Mouse (Mus musculus): ENCODE results near the gene Pex10. TPM values are rescaled to one million over a fixed set of nuclear protein-coding genes. Genes with fewer than 3 reads are reported as not detected.

The Pex10 gene
- polyA plus RNA-seq, 1 experiment from 2014 or later, result 18.0 TPM

GRCm38 (mm10) chr4:155034787-155035186 is 32.0 kb upstream of the Pex10 start:
- Histone ChIP-seq H3K9ac (no peak overlapping the region), H3K4me3 (no peak overlapping the region), H3K4me2 (replicated peaks) (no peak overlapping the region), H3K27ac (no peak overlapping the region), H3K9me3 (replicated peaks) (no peaks in the 10 kb centered on the region), H3K36me3 (no peaks in the 10 kb centered on the region), H3K27me3 (peaks cover 36% of the 10 kb centered on the region), H3K4me1 (peaks cover 46% of the 10 kb centered on the region)
- no peak for ATAC-seq (ENCODE audit: low FRiP score)
- 62% methylated on average over 13 of the region's 13 CpGs for WGBS

GRCm38 (mm10) chr4:155040197-155040596 is 26.6 kb upstream of the Pex10 start:
- ATAC-seq (ENCODE audit: low FRiP score), result peak; percentile 29
- no peak overlapping the region for H3K4me3 ChIP-seq
- whole genome bisulfite sequencing, result 28% methylated on average over 9 of the region's 9 CpGs
- peaks cover 36% of the 10 kb centered on the region for H3K4me1 ChIP-seq
- H3K27me3 ChIP-seq, result peaks cover 63% of the 10 kb centered on the region
- peak overlapping the region; percentile 71 for H3K27ac ChIP-seq
- H3K9ac ChIP-seq, result peak overlapping the region; percentile 39
- H3K36me3 ChIP-seq, result no peaks in the 10 kb centered on the region
- H3K9me3 ChIP-seq (replicated peaks), result no peaks in the 10 kb centered on the region
- peak overlapping the region; percentile 24 for H3K4me2 ChIP-seq (replicated peaks)

- Histone ChIP-seq H3K27me3 (peaks cover 67% of the 10 kb centered on the region), H3K27ac (peak overlapping the region; percentile 71; the same call in 1 of the 2 replicates)
- WGBS, result 56% methylated on average over 6 of the region's 6 CpGs
Observed at GRCm38 (mm10) chr4:155040696-155041095, 26.1 kb upstream of the Pex10 start.

GRCm38 (mm10) chr4:155042606-155043288 is 24.1 kb upstream of the Pex10 start:
- Histone ChIP-seq H3K4me1 (peaks cover 35% of the 10 kb centered on the region), H3K36me3 (no peaks in the 10 kb centered on the region), H3K9ac (peak overlapping the region; percentile 63), H3K4me3 (peak overlapping the region; percentile 45), H3K27me3 (peaks cover 59% of the 10 kb centered on the region), H3K9me3 (replicated peaks) (no peaks in the 10 kb centered on the region), H3K27ac (no peak overlapping the region), H3K4me2 (replicated peaks) (peak overlapping the region; percentile 80)
- ATAC-seq (ENCODE audit: low FRiP score), result no peak
- WGBS, result 1% methylated on average over 64 of the region's 65 CpGs

More at GRCm38 (mm10) chr4:155040696-155041095, 26.1 kb upstream of the Pex10 start:
- H3K4me3 ChIP-seq, result no peak overlapping the region
- ATAC-seq (ENCODE audit: low FRiP score), result no peak
- H3K9me3 ChIP-seq (replicated peaks), result no peaks in the 10 kb centered on the region
- H3K4me2 ChIP-seq (replicated peaks), result peak overlapping the region; percentile 24; the same call in 1 of the 2 replicates
- H3K36me3 ChIP-seq, result no peaks in the 10 kb centered on the region
- H3K9ac ChIP-seq, result 0 out of 2 replicates have a peak overlapping the region, but pooled peaks have one; percentile 39
- peaks cover 35% of the 10 kb centered on the region for H3K4me1 ChIP-seq

DNA sequence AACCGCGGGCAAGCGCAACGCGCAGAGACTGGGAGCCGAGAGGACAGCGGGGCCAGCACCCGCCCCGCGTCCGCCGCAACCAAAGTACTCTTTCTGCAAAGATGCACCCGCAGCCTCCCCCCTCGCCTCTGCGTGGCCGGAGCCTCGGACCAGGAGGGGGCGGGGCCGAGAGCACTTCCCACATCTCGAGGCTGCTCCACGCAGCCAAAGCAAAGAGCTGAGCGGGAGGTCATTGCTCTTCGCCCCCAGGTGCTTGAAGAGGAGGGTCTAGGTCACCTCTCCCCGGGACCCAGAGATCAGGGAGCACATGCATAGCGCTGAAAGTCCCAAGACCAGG is 23.6 kb upstream of the Pex10 start:
- Histone ChIP-seq H3K4me2 (replicated peaks) (peak overlapping the region; percentile 80), H3K4me1 (peaks cover 35% of the 10 kb centered on the region), H3K27ac (no peak overlapping the region), H3K9ac (peak overlapping the region; percentile 63), H3K27me3 (peaks cover 63% of the 10 kb centered on the region), H3K4me3 (peak overlapping the region; percentile 45), H3K36me3 (no peaks in the 10 kb centered on the region), H3K9me3 (replicated peaks) (no peaks in the 10 kb centered on the region)
- no peak for ATAC-seq (ENCODE audit: low FRiP score)
- 1% methylated on average over 24 of the region's 25 CpGs for WGBS

GRCm38 (mm10) chr4:155046636-155047035 is 20.2 kb upstream of the Pex10 start:
- Histone ChIP-seq H3K4me3 (no peak overlapping the region), H3K36me3 (no peaks in the 10 kb centered on the region), H3K27me3 (peaks cover 49% of the 10 kb centered on the region), H3K4me1 (peaks cover 16% of the 10 kb centered on the region), H3K9me3 (replicated peaks) (no peaks in the 10 kb centered on the region), H3K27ac (no peak overlapping the region), H3K9ac (no peak overlapping the region), H3K4me2 (replicated peaks) (no peak overlapping the region)
- 80% methylated on average over 14 of the region's 14 CpGs for WGBS
- no peak for ATAC-seq (ENCODE audit: low FRiP score)

DNA sequence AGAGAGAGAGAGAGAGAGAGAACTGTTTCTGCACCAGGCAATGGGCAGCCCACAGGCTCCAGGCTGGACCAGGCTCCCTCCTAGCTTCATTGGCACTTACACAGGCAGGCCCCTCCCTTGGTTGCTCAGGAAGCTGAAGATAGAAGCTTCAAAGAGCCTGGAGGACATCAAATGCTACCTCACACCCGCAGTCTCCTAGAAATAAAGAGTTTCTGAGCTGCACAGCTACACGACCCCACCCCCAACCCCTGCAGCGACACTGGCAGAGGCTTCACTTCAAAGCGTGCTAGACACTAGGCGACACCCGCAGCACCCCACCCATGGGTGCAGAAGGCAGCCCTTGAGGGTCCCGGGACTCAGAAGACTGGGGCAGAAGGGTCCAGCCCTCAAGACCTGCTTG is 16.7 kb upstream of the Pex10 start:
- no peaks in the 10 kb centered on the region for H3K9me3 ChIP-seq (replicated peaks)
- WGBS, result 80% methylated on average over 7 of the region's 7 CpGs
- no peak overlapping the region for H3K4me2 ChIP-seq (replicated peaks)
- H3K27me3 ChIP-seq, result peaks cover 19% of the 10 kb centered on the region
- no peak overlapping the region for H3K9ac ChIP-seq
- peaks cover 7% of the 10 kb centered on the region for H3K4me1 ChIP-seq
- H3K36me3 ChIP-seq, result no peaks in the 10 kb centered on the region
- no peak overlapping the region for H3K4me3 ChIP-seq
- H3K27ac ChIP-seq, result no peak overlapping the region
- no peak for ATAC-seq (ENCODE audit: low FRiP score)

- no peak within 1 kb of the TSS for H3K27ac ChIP-seq
- H3K4me2 ChIP-seq (replicated peaks), result no peak within 1 kb of the TSS
- WGBS, result 63% methylated on average over 10 of the region's 10 CpGs
- no peak within 1 kb of the TSS for H3K4me3 ChIP-seq
- peaks cover 33% of the 10 kb centered on the region for H3K4me1 ChIP-seq
- no peak within 1 kb of the TSS for H3K9ac ChIP-seq
- no peaks in the 10 kb centered on the region for H3K36me3 ChIP-seq
- H3K9me3 ChIP-seq (replicated peaks), result no peaks in the 10 kb centered on the region
- 0 out of 2 replicates have a peak, but pooled peaks have one; percentile 20 for ATAC-seq (ENCODE audit: low FRiP score)
- H3K27me3 ChIP-seq, result peaks cover 5% of the 10 kb centered on the region; the same call in 1 of the 2 replicates
Observed at GRCm38 (mm10) chr4:155056724-155057123, 10.1 kb upstream of the Pex10 start, which contains the start of gene Plch2. Plch2 (minus strand) TSS chr4:155056784.

DNA sequence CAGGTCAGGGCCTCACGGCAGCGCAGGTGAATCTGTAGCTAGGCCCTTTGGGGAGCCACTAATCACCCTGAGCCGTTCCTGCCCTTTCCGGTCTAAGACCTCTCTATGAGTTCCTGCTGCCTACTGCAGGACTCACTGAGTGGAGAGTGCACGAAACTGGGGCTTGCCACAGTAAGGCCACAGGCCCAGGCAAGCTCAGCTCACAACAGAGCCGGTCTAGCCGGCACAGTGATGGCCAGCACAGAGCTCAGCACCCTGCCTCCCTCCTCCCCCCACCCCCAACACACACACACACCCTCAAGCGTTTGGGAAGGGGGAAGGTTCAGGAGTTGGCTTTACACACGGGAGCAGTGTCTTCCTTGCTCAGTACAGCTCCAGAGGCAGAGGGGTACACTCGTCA is 8.5 kb upstream of the Pex10 start:
- no peaks in the 10 kb centered on the region for H3K9me3 ChIP-seq (replicated peaks)
- ATAC-seq (ENCODE audit: low FRiP score), result no peak
- H3K27ac ChIP-seq, result no peak overlapping the region
- no peak overlapping the region for H3K4me2 ChIP-seq (replicated peaks)
- 40% methylated on average over 10 of the region's 10 CpGs for WGBS
- H3K36me3 ChIP-seq, result no peaks in the 10 kb centered on the region
- H3K4me3 ChIP-seq, result no peak overlapping the region
- H3K9ac ChIP-seq, result peak overlapping the region; percentile 37; the same call in 1 of the 2 replicates
- H3K4me1 ChIP-seq, result peaks cover 27% of the 10 kb centered on the region
- peaks cover 3% of the 10 kb centered on the region; the same call in 1 of the 2 replicates for H3K27me3 ChIP-seq

GRCm38 (mm10) chr4:155063895-155064294 is 2.9 kb upstream of the Pex10 start:
- 41% methylated on average over 3 of the region's 3 CpGs for WGBS
- Histone ChIP-seq H3K9ac (peak overlapping the region; percentile 20; the same call in 1 of the 2 replicates), H3K4me3 (no peak overlapping the region)

DNA sequence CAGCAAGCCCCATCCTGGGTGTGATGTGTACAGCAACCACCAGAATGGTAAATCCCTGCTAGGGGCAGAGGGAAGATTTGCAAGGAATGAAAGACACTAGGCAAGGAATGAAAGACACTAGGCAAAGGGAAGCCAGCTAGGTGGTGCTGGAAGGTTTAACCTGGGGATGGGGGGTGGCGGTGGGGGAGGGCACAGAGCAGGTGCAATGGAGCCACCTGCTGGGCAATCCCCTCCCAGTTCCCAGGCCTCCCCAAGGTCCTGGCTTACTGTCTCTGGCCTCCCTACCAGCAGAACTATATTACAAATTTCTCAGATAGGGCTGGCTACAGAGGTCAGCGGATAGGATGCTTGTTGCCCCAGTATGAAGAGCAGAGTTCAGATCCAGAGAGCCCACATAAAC is 2.3 kb upstream of the Pex10 start:
- Histone ChIP-seq H3K27me3 (0 out of 2 replicates have a peak, but pooled peaks cover 2% of the 10 kb centered on the region), H3K4me1 (peaks cover 27% of the 10 kb centered on the region), H3K9ac (no peak overlapping the region), H3K27ac (no peak overlapping the region), H3K9me3 (replicated peaks) (no peaks in the 10 kb centered on the region), H3K36me3 (peaks cover 16% of the 10 kb centered on the region), H3K4me2 (replicated peaks) (no peak overlapping the region), H3K4me3 (no peak overlapping the region)
- no peak for ATAC-seq (ENCODE audit: low FRiP score)
- 68% methylated on average over 2 of the region's 2 CpGs for WGBS

More at GRCm38 (mm10) chr4:155063895-155064294, 2.9 kb upstream of the Pex10 start:
- Histone ChIP-seq H3K9me3 (replicated peaks) (no peaks in the 10 kb centered on the region), H3K4me1 (peaks cover 28% of the 10 kb centered on the region), H3K36me3 (peaks cover 10% of the 10 kb centered on the region), H3K4me2 (replicated peaks) (no peak overlapping the region), H3K27ac (no peak overlapping the region), H3K27me3 (0 out of 2 replicates have a peak, but pooled peaks cover 2% of the 10 kb centered on the region)
- no peak for ATAC-seq (ENCODE audit: low FRiP score)

GRCm38 (mm10) chr4:155065970-155066833 is 614 bp upstream of the Pex10 start:
- ATAC-seq (ENCODE audit: low FRiP score), result peak; percentile 58
- peaks cover 20% of the 10 kb centered on the region for H3K4me1 ChIP-seq
- H3K9ac ChIP-seq, result 0 out of 2 replicates have a peak overlapping the region, but pooled peaks have one; percentile 10
- 0 out of 2 replicates have a peak, but pooled peaks cover 2% of the 10 kb centered on the region for H3K27me3 ChIP-seq
- WGBS, result 6% methylated on average over 15 of the region's 15 CpGs
- peak overlapping the region; percentile 79 for H3K27ac ChIP-seq
- H3K36me3 ChIP-seq, result peaks cover 33% of the 10 kb centered on the region
- no peaks in the 10 kb centered on the region for H3K9me3 ChIP-seq (replicated peaks)
- peak overlapping the region; percentile 76 for H3K4me2 ChIP-seq (replicated peaks)
- H3K4me3 ChIP-seq, result peak overlapping the region; percentile 47

Measured in hindbrain, embryonic 12.5 days (tissue).